Mouse (Mus musculus) liver, embryonic 14.5 days (tissue): ENCODE measurements around the gene Cd59b. TPM values are rescaled to one million over a fixed set of nuclear protein-coding genes. Genes with fewer than 3 reads are reported as not detected.

Experiments used
- ATAC-seq: fragments of 200-750 bp; cut with Nextera tagmentation; 2 replicates; pipeline ENCODE4 v1.8.0; 2017; ENCODE audit warnings: moderate number of reproducible peaks, mild to moderate bottlenecking, moderate library complexity; ENCODE audit not compliant: insufficient read depth
- DNase-seq, 3 experiments: peaks; one replicate each; pipeline ENCODE4 v3.0.0-alpha.2; 2012 to 2013; ENCODE audit warnings: low read depth in 3 of 3, low spot score in 3 of 3
- H3K27ac ChIP-seq: fragments of 300-500 bp; sonication (generic); 2 replicates; pipeline ENCODE4 v1.5.1; 2014; ENCODE audit warnings: moderate library complexity, mild to moderate bottlenecking, control low read depth, inconsistent platforms
- H3K27me3 ChIP-seq: fragments of 300-500 bp; sonication (generic); 2 replicates; pipeline ENCODE4 v1.6.1; 2014; ENCODE audit warnings: mild to moderate bottlenecking, low read length, moderate library complexity; ENCODE audit not compliant: control insufficient read depth, insufficient read depth
- H3K36me3 ChIP-seq: fragments of 300-500 bp; sonication (generic); replicated peaks from 2 replicates; pipeline ENCODE4 v1.6.1; 2014; ENCODE audit warnings: low read depth; ENCODE audit not compliant: control insufficient read depth, insufficient read depth
- H3K4me1 ChIP-seq, 2 experiments: fragments of 200-500 bp in 1 of 2; fragments of 300-500 bp in 1 of 2; sonication (generic) in 1 of 2; replicated peaks; 2 replicates each; pipeline ENCODE4 v1.6.1; 2012 to 2014; ENCODE audit warnings: antibody characterized with exemption in 1 of 2, inconsistent platforms in 1 of 2, low read length in 1 of 2; ENCODE audit not compliant: control insufficient read depth in 2 of 2, insufficient read depth in 2 of 2
- H3K4me2 ChIP-seq: fragments of 300-500 bp; sonication (generic); 2 replicates; pipeline ENCODE4 v1.6.1; 2014; ENCODE audit warnings: low read depth, mild to moderate bottlenecking, control low read depth, moderate library complexity
- H3K4me3 ChIP-seq, 2 experiments: fragments of 200-500 bp in 1 of 2; fragments of 300-500 bp in 1 of 2; sonication (generic) in 1 of 2; 2 replicates each; pipeline ENCODE4 v1.5.1; 2012 to 2014; ENCODE audit warnings: low read depth in 2 of 2, low read length in 2 of 2, mild to moderate bottlenecking in 2 of 2, control low read depth in 1 of 2, inconsistent platforms in 1 of 2, moderate library complexity in 1 of 2; ENCODE audit not compliant: insufficient read depth in 1 of 2
- H3K9ac ChIP-seq: fragments of 300-500 bp; sonication (generic); replicated peaks from 2 replicates; pipeline ENCODE4 v1.6.1; 2014; ENCODE audit warnings: mild to moderate bottlenecking, control low read depth, moderate library complexity
- H3K9me3 ChIP-seq: fragments of 300-500 bp; sonication (generic); 2 replicates; pipeline ENCODE4 v1.6.1; 2016; ENCODE audit warnings: low read length, mixed read lengths; ENCODE audit not compliant: control insufficient read depth
- CTCF ChIP-seq: IDR thresholded peaks from 2 replicates; pipeline ENCODE4 v1.5.1; 2016; ENCODE audit warnings: antibody characterized with exemption, low read depth, control low read depth
- EP300 ChIP-seq: IDR thresholded peaks from 2 replicates; pipeline ENCODE4 v1.6.1; 2016; ENCODE audit warnings: antibody characterized with exemption, low read depth
- WGBS: fragments of 180-500 bp; shearing (Covaris S2); extraction: QIAGEN DNeasy Blood & Tissue Kit; methylation state at CpG from one replicate; pipeline ENCODE4 v1.1.7; 2014; ENCODE audit not compliant: insufficient replicate concordance; 5-methylcytosine and 5-hydroxymethylcytosine counted together
- polyA plus RNA-seq, 2 experiments: library from polyadenylated mRNA; depleted of rRNA in 1 of 2; stranded (reverse) in 1 of 2; unstranded in 1 of 2; fragments of >200 nt; fragmentation: Nextera tagmentation in 1 of 2; extraction: Ambion mirVana in 1 of 2; gene quantifications; 2 replicates each; pipeline versions ENCODE4 v1.2.1 to v1.2.3; 2012 to 2014

Gene Cd59b
- polyA plus RNA-seq, 2 experiments: 9.3 to 14.3 TPM

GRCm38 (mm10) chr2:104122505-104123378 lies 53.1 kb downstream of the Cd59b start, which contains the start of gene A930018P22Rik:
TSS of gene A930018P22Rik (plus strand) at chr2:104122769.
- Histone ChIP-seq H3K4me2 (peak within 1 kb of the TSS; percentile 98), H3K36me3 (no peaks in the 10 kb centered on the region; the same call in 1 of the 2 replicates), H3K27ac (peak within 1 kb of the TSS; percentile 97), H3K9me3 (no peaks in the 10 kb centered on the region), H3K4me1 (peaks cover 38 to 40% of the 10 kb centered on the region in 2 experiments), H3K9ac (peak within 1 kb of the TSS; percentile 100), H3K4me3 (peak within 1 kb of the TSS; percentile 56 to 93), H3K27me3 (peaks cover 6% of the 10 kb centered on the region)
- ATAC-seq: peak; percentile 87
- TF ChIP-seq CTCF (no peak), EP300 (no peak; the same call in 1 of the 2 replicates)
- under 1% methylated on average over 74 of the region's 74 CpGs for WGBS
- peak; percentile 91 to 97 (median 92) for DNase-seq

- Histone ChIP-seq H3K4me3 (peak overlapping the region; percentile 56 to 93), H3K9ac (peak overlapping the region; percentile 100), H3K27me3 (peaks cover 6% of the 10 kb centered on the region), H3K4me2 (peak overlapping the region; percentile 98), H3K4me1 (peaks cover 38 to 41% of the 10 kb centered on the region in 2 experiments), H3K27ac (peak overlapping the region; percentile 97), H3K9me3 (no peaks in the 10 kb centered on the region), H3K36me3 (no peaks in the 10 kb centered on the region)
- ATAC-seq: peak; percentile 24
- 25% methylated on average over 3 of the region's 3 CpGs for WGBS
- TF ChIP-seq EP300: peak; percentile 68
- TF ChIP-seq CTCF: no peak
- DNase-seq: peak; percentile 55 to 69 (median 60)
Measured at GRCm38 (mm10) chr2:104123540-104123939, 53.9 kb downstream of the Cd59b start.

- TF ChIP-seq CTCF (no peak), EP300 (no peak)
- Histone ChIP-seq H3K9ac (peak overlapping the region; percentile 100), H3K36me3 (no peaks in the 10 kb centered on the region), H3K27ac (peak overlapping the region; percentile 97), H3K4me1 (peaks cover 39 to 46% of the 10 kb centered on the region in 2 experiments), H3K4me3 (peak overlapping the region in 1 of 2 experiments; percentile 93; a peak in 2 of 4 replicates), H3K27me3 (peaks cover 6% of the 10 kb centered on the region), H3K4me2 (peak overlapping the region; percentile 98), H3K9me3 (no peaks in the 10 kb centered on the region)
- DNase-seq (peak in 1 of 3 experiments; percentile 66), ATAC-seq (no peak)
- WGBS: 39% methylated on average over 5 of the region's 5 CpGs
Measured at GRCm38 (mm10) chr2:104124071-104124470, 54.4 kb downstream of the Cd59b start.

GRCm38 (mm10) chr2:104128803-104129531 lies 59.3 kb downstream of the Cd59b start:
- Histone ChIP-seq H3K27me3 (peaks cover 9% of the 10 kb centered on the region), H3K4me1 (peaks cover 29 to 42% of the 10 kb centered on the region in 2 experiments), H3K36me3 (no peaks in the 10 kb centered on the region), H3K4me3 (no peak overlapping the region), H3K9me3 (no peaks in the 10 kb centered on the region), H3K27ac (no peak overlapping the region), H3K9ac (peak overlapping the region; percentile 32), H3K4me2 (no peak overlapping the region; the same call in 1 of the 2 replicates)
- DNase-seq: no peak
- 78% methylated on average over 13 of the region's 13 CpGs for WGBS
- ATAC-seq: no peak
- TF ChIP-seq EP300 (no peak), CTCF (no peak)
